Mouse (Mus musculus) forebrain, embryonic 16.5 days (tissue): Measurements from ENCODE around the gene Gm45213. TPM values are rescaled to one million over a fixed set of nuclear protein-coding genes. Genes with fewer than 3 reads are reported as not detected.

Source experiments
- ATAC-seq: fragments of 200-750 bp; cut with Nextera tagmentation; 2 replicates; pipeline ENCODE4 v1.8.0; 2017; ENCODE audit warnings: mild to moderate bottlenecking, moderate library complexity
- H3K27ac ChIP-seq: fragments of 300-500 bp; sonication (generic); 2 replicates; pipeline ENCODE4 v1.5.1; 2014; ENCODE audit warnings: low read length, control low read depth
- H3K27me3 ChIP-seq: fragments of 300-500 bp; sonication (generic); replicated peaks from 2 replicates; pipeline ENCODE4 v1.6.1; 2014; ENCODE audit warnings: low read length; ENCODE audit not compliant: control insufficient read depth, insufficient read depth
- H3K36me3 ChIP-seq: fragments of 300-500 bp; sonication (generic); 2 replicates; pipeline ENCODE4 v1.6.1; 2014; ENCODE audit not compliant: control insufficient read depth, insufficient read depth
- H3K4me1 ChIP-seq: fragments of 300-500 bp; sonication (generic); replicated peaks from 2 replicates; pipeline ENCODE4 v1.6.1; 2014; ENCODE audit warnings: low read length; ENCODE audit not compliant: control insufficient read depth, insufficient read depth
- H3K4me2 ChIP-seq: fragments of 300-500 bp; sonication (generic); 2 replicates; pipeline ENCODE4 v1.6.1; 2014; ENCODE audit warnings: mild to moderate bottlenecking, low read length, control low read depth
- H3K4me3 ChIP-seq: fragments of 300-500 bp; sonication (generic); replicated peaks from 2 replicates; pipeline ENCODE4 v1.5.1; 2014; ENCODE audit warnings: mild to moderate bottlenecking, low read length, control low read depth
- H3K9ac ChIP-seq: fragments of 300-500 bp; sonication (generic); replicated peaks from 2 replicates; pipeline ENCODE4 v1.6.1; 2014; ENCODE audit warnings: low read depth, low read length, control low read depth
- H3K9me3 ChIP-seq: fragments of 300-500 bp; sonication (generic); 2 replicates; pipeline ENCODE4 v1.6.1; 2016; ENCODE audit warnings: low read length; ENCODE audit not compliant: control insufficient read depth
- WGBS: fragments of 180-500 bp; shearing (Covaris S2); extraction: QIAGEN DNeasy Blood & Tissue Kit; methylation state at CpG from one replicate; pipeline ENCODE4 v1.1.7; 2014; 5-methylcytosine and 5-hydroxymethylcytosine counted together
- polyA plus RNA-seq: library from polyadenylated mRNA; unstranded; fragments of >200 nt; fragmentation: Nextera tagmentation; extraction: Ambion mirVana; gene quantifications from 2 replicates; pipeline ENCODE4 v1.2.1, GENCODE M21; 2015

The Gm45213 gene
- polyA plus RNA-seq, 1 experiment from 2014 or later = not detected

DNA sequence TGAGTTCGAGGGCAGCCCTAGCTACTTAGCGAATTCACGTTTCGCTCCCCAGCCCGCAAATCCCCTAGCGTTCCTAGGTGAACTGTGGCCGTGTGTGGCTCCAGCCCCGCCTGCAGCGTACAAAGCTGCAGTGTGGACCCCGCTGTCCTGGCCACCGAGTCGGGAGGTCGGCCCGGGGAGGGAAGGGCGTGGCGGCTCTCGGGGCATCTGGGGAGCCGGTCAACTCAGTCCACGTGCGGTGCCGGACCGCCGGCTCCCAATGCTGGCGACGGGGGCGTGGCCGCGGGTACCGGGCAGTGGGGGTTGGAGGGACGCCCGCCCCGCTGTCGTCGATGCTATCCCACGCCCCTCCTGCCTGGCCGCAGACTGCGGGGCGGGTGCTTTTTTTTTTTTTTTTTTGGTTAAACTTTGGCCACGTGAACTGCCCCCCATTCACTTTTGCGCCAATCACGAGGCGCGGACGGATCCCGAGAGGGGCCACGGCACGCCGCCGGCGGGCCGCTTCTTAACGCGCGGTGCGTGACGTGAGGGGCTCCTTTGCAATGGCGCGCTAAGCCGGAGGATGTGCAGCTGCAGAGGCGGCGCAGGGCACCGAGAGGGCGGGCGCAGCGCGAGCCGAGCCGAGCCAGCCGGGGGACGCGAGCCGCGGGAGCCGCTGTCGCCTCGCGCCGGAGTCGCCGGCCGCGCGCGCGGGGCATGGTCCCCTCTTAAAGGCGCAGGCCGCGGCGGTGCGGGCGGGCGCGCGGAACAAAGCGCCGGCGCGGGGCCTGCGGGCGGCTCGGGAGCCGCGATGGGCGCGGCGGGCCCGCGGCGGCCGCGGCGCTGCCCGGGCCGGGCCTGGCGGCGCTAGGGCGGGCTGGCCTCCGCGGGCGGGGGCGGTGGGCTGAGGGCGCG is 65.8 kb downstream of the Gm45213 start, which contains the start of gene Chsy1:
Chsy1 (plus strand) TSS at position 555 of the 894 bp plus-strand sequence.
- Histone ChIP-seq H3K4me2 (peak within 1 kb of the TSS; percentile 99), H3K27me3 (no peaks in the 10 kb centered on the region), H3K9ac (peak within 1 kb of the TSS; percentile 90), H3K36me3 (no peaks in the 10 kb centered on the region), H3K4me1 (peaks cover 31% of the 10 kb centered on the region), H3K4me3 (peak within 1 kb of the TSS; percentile 68), H3K9me3 (no peaks in the 10 kb centered on the region), H3K27ac (peak within 1 kb of the TSS; percentile 93)
- under 1% methylated on average over 96 of the region's 123 CpGs for WGBS
- peak; percentile 92 for ATAC-seq

DNA sequence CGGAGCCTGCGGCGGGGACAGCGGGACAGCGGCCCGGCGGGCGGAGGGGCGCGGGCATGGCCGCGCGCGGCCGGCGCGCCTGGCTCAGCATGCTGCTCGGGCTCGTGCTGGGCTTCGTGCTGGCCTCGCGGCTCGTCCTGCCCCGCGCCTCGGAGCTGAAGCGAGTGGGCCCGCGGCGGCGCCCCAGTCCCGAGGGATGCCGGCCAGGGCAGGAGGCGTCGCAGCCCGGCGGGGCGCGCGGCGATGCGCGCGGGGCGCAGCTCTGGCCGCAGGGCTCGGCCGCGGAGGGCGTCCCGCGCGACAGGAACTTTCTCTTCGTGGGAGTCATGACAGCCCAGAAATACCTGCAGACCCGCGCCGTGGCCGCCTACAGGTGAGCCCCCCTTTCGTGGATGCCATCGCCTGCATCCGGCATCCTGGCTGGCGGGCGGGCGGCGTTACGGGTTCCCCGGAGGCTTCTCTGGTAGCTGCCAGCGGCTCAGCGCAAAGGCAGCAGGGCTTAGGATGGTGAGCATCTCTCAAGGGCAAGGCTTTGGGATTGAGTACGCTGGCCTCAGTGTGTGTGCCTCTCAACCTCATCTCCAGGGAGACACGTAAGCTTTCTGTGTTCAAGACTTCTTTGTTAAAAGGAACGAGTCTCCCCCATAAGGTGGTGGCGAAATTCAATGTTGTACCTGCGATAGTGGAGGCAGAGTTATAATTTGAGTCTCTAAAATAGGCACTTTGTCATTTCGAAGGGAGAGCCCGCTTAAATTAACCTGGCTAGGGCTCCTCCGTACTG is 66.6 kb downstream of the Gm45213 start:
- Histone ChIP-seq H3K4me1 (peaks cover 31% of the 10 kb centered on the region), H3K27me3 (no peaks in the 10 kb centered on the region), H3K4me2 (peak overlapping the region; percentile 77), H3K27ac (peak overlapping the region; percentile 93), H3K9me3 (no peaks in the 10 kb centered on the region), H3K36me3 (no peaks in the 10 kb centered on the region), H3K4me3 (peak overlapping the region; percentile 68), H3K9ac (peak overlapping the region; percentile 90)
- ATAC-seq = peak; percentile 54
- WGBS = under 1% methylated on average over 76 of the region's 77 CpGs

DNA sequence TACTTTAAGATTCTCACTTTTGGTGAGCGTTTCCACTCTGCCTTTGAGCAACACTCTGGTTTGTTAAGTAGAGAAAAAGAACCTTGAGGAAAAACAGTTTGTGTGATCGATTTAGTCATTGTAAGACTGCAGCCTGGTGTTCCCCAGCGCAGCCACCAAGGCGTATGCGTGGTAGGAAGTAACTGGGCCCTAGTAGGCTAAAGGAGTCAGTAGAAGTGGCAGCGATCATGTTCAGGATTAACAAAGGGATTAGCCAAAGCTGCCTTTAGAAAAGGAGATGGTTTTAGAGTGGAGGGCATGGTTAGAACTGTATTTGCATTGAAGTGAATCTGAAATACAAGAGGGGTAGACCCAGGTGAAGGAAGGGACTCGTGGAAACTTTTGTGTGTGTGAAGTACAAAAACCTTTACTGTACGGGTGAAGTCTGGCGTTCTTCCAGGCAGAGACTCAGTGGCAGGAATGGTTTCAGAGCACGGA is 67.3 kb downstream of the Gm45213 start:
- H3K27ac ChIP-seq = peak overlapping the region; percentile 93
- WGBS = 1% methylated on average over 10 of the region's 10 CpGs

DNA sequence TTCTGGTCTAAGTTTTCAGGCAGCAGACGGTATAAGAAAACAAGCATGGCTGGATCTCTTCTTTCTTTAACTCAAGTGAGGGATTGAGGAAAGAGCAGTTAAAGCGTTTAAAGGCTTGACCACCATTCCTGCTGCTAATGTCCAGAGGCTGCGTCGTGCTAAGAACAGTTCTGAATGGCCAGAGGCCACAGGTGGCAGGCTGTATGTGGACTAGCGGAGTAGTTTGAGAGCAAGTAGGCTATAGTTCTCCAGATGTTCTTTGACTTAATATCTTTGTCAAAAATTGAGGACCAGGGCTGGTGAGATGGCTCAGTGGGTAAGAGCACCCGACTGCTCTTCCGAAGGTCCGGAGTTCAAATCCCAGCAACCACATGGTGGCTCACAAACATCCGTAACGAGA is 67.8 kb downstream of the Gm45213 start:
- H3K4me2 ChIP-seq = peak overlapping the region; percentile 77
- no peak overlapping the region for H3K27ac ChIP-seq
- H3K27me3 ChIP-seq = no peaks in the 10 kb centered on the region
- WGBS = 52% methylated on average over 10 of the region's 10 CpGs
- peak overlapping the region; percentile 90; the same call in 1 of the 2 replicates for H3K9ac ChIP-seq
- peaks cover 35% of the 10 kb centered on the region for H3K4me1 ChIP-seq
- H3K9me3 ChIP-seq = no peaks in the 10 kb centered on the region
- H3K36me3 ChIP-seq = no peaks in the 10 kb centered on the region
- peak overlapping the region; percentile 68 for H3K4me3 ChIP-seq
- ATAC-seq = no peak

More for the DNA sequence above, 67.3 kb downstream of the Gm45213 start:
- Histone ChIP-seq H3K9ac (peak overlapping the region; percentile 90), H3K27me3 (no peaks in the 10 kb centered on the region), H3K4me3 (peak overlapping the region; percentile 68), H3K4me2 (peak overlapping the region; percentile 77), H3K9me3 (no peaks in the 10 kb centered on the region), H3K4me1 (peaks cover 31% of the 10 kb centered on the region), H3K36me3 (no peaks in the 10 kb centered on the region)
- ATAC-seq = no peak

Other genes with a start within 250 kb of the Gm45213 start
- gene Pcsk6, start 181.9 kb upstream of the Gm45213 start, polyA plus RNA-seq = 0.71 and 0.90 TPM in 2 replicates
- 147 and 154 TPM in 2 replicates for gene Snrpa1, start 15.4 kb downstream of the Gm45213 start, polyA plus RNA-seq
- 80.3 and 85.4 TPM in 2 replicates for gene Selenos, start 36.0 kb downstream of the Gm45213 start, polyA plus RNA-seq
- gene Chsy1, start 65.9 kb downstream of the Gm45213 start, polyA plus RNA-seq = 11.4 and 12.6 TPM in 2 replicates